Mouse (Mus musculus) forelimb bud, embryonic 11.5 days (tissue): ENCODE data around the gene 1300017J02Rik.

Experiments
- DNase-seq: peaks from one replicate; pipeline ENCODE4 v3.0.0-alpha.2; 2012; ENCODE audit warnings: low read depth, low spot score

Gene 1300017J02Rik

GRCm38 (mm10) chr9:103274819-103275218 lies 30.1 kb downstream of the 1300017J02Rik start:
- no peak for DNase-seq

GRCm38 (mm10) chr9:103271104-103271503 lies 33.8 kb downstream of the 1300017J02Rik start:
- DNase-seq = no peak

- DNase-seq = no peak
Observed at GRCm38 (mm10) chr9:103265778-103266177, 39.1 kb downstream of the 1300017J02Rik start.

DNA sequence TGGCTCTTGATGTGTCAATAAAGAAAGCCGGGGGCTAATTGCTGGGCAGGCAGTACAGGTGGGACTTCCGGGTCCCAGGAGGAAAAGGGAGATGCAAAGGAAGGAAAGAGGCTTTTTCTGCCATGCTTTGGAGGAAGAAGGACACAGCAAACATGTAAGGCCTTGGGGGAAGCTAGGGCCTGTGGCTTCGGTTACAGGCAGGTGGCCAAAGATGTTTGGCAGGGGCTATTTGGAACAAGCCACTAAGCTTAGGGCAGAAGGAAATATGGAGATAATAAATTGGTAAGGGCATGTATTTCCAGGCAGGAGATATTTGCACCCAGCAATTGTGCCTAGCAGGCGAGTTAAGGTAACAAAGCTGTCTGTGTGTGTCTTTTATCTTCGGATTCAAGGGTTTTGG lies 52.0 kb downstream of the 1300017J02Rik start:
- no peak for DNase-seq

- DNase-seq = no peak
Observed at GRCm38 (mm10) chr9:103248618-103249017, 56.3 kb downstream of the 1300017J02Rik start.

DNA sequence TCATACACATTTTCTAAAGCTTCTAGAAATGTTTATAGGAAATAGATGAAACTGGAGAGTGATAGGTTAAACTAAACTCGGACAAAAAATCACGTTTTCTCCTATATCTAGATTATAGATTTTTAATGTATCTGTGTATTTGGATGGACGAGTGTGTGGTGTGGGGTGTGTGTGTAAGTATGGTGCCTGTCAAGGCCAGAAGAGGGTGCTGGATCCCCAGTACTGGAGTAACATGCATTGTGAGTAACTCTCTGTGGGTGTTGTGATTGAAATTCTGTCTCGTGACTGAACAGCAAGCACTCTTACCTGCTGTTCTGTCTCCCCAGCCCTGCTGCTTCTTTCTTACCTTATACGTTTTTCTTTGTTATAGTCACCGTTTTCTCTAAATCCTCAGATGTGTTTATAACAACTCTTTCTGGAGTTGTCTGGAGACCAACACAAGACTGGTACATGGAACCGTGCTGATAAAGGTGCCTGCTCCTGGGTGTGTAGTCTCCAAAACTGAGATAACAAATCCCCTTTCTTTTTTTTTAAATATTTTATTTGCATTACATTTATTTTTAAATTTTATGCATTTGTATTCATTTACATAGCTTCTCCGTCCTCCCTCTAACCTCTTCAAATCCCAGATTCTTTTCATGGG lies 58.2 kb downstream of the 1300017J02Rik start:
- no peak for DNase-seq

DNA sequence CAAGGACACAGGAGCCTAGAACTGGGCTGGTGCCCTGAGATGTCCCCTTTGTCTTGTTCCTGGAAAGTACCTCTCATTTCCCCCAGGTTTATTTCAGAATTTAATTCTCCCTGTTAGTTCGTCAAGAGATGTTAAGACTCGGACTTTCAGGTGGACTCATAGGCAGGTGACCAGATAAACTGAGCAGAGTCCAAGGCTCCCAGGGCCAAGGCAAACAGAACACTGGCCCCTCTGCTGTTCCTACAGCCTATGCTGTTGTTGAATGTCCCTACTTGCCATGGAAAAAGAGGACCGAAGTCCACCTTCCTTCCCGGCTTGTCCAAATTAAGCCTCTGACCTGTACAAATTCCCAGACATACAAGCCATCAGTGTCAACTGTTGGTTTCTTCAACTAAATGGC lies 61.2 kb downstream of the 1300017J02Rik start:
- DNase-seq = no peak

GRCm38 (mm10) chr9:103241206-103241605 lies 63.7 kb downstream of the 1300017J02Rik start:
- DNase-seq = no peak

DNA sequence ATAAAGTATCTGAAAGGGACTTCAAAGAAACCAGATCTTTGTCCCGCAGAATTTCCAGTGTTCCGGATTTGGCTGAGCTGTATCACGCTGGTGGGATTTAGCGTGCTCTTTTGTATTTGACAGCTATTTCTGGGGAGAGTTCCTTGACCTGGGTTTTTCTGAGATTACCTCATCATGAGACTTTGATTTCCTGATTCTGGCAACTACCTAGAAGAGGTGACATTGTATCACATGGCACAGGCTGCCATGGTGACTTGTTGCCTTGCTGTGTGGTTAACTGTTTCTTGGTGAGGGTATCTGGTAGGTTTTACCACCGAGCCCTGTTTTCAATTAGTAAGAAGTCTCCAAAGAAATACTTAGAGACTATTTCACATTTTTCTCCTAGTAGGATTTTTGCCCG lies 65.4 kb downstream of the 1300017J02Rik start:
- DNase-seq = no peak

DNA sequence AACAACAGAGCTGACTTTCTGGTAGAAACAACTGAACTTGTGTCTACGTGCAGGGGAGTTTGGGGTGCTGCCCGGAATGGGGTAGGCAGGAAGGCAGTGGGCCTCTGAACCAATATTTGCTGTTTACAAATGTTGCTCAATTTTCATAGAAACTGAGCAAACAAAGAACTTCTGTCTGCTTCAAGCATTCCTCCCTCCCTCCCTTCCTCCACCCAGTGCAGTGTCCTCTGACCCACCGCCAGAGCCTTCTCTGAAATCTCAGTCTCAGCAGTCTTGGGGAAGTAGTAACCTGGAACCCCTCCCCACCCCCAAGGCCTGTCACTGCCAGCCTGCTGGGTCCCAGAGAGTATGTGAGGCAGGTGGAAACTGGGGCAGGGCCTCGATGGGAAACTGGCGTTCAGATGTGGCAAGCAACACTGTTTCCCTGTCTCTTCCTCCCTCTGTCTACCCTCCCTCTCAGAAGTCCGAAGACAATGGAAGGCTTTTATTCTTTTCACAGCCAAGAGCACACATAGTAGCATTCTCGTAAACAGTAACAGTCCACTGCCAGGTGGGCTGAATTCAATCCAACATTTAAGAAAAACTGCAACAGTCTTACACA lies 70.2 kb downstream of the 1300017J02Rik start:
- DNase-seq = no peak

GRCm38 (mm10) chr9:103234059-103234458 lies 70.8 kb downstream of the 1300017J02Rik start:
- DNase-seq = no peak

DNA sequence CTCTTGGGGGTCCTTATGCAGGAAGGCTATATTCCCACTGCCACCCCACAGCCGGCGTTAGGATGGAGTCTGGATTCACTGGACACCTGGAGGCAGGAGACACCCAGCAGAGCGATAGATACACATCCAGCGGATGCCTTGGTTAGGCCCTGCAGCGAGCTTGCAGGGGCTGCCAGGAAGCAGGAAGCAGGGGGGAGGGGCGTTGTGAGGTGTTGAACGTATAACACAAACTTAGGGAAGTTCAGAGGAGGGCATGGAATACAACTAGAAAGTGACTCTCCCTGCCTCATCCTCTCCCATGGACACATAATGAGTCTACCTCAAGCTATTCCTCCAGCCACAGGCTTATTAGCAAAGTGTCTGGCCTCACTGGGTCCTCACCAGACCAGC lies 71.9 kb downstream of the 1300017J02Rik start:
- no peak for DNase-seq

DNA sequence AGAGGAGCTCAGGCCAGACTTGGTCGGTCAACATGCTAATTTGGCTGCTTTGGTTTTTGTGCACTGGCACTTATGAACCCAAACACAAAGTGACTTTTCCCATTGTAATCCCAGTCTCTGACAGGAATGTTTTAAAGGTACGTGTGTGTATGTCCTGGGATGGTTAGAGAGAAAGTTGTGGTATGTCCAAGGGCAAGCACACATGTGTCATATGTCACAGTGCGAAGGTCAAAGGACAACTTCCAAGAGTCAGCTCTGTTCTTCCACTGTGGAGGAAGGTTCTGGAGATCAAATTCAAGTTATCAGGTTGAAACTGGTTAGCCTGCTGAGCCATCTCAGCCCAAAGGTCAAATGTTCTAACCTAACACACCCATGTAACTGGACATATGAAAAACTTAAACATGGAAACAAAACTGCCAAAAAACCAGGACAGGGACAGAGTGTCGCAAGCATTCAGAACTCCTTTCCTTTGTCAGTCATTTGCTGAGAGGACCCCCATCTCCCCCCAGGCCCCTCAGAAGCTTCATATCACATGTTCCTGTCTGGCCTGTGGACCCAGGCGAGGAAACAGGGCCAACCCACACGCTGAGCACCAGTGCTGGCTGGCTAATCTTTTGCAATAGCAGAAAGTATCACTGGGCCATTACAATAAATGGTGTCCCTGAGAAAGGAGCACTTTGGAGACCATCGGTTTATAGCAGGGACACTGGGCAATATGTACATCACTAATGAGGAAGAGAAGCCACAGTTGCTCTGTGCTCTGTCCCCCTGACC lies 72.5 kb downstream of the 1300017J02Rik start:
- DNase-seq = no peak

DNA sequence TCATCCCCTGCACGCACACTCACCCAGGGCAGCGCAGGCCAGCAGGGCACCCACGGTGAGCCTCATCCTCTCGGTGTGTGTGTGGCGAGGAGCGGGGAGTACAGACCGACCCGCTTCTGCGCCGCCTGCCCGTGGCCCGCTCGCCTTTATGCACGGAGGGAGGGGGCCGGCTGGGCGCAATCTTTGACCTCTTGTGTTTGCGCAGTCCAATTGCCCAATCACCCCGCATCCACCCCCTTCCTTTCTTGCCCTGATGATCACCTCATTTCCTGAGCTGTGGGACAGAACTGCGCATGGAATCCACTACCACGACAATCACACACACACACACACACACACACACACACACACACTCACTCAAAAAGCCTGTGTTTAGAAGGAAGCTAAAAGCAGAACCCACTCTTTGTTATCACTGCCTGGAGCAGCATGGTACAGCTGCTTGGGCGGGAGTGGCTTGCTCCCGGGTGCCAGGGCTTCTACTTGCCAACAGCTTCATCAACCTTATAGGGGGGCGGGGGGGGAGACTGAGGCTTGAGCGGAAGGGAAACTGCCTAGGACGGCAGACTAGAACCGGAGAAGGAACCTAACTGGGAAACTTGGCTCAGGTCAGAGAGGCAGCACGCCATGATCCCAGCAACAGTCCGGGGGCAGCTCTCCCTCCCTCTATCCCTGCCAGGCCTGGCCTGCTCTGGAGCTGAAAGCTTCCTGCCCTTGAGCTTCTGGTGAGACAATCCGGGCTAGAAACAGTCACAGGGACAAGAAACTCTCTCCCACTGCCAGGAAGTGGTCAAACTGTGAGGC lies 74.5 kb downstream of the 1300017J02Rik start, which contains the start of the genes Gm20425 and Trf:
TSS of gene Gm20425 (minus strand) at position 157 of the 801 bp plus-strand sequence.
TSS of gene Trf (minus strand) at position 294 of the 801 bp plus-strand sequence.
- DNase-seq = no peak

- DNase-seq = no peak
Observed at GRCm38 (mm10) chr9:103229037-103229867, 75.6 kb downstream of the 1300017J02Rik start.

- DNase-seq = no peak
Observed at GRCm38 (mm10) chr9:103228370-103229003, 76.4 kb downstream of the 1300017J02Rik start.

- DNase-seq = no peak
Observed at GRCm38 (mm10) chr9:103227760-103228159, 77.1 kb downstream of the 1300017J02Rik start.

DNA sequence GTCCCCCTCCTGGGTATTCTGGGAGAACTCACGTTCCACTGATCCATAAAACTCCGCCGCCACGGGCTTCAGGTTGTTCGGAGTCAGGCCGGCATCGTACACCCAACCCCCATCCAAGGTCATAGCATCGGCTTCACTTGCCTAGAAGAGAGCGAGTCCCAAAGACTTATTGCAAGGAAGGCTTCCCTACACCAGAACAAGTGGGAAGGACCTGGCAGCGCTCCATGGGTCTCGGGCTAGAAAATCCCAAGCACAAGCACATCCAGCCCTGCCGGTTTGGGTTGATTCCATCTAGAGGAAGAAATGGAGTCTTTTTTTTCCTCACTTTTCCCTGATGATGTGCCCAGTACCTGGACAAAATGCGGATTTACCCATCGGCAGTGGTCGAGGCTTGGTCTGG lies 78.1 kb downstream of the 1300017J02Rik start:
- no peak for DNase-seq

- DNase-seq = no peak
Observed at GRCm38 (mm10) chr9:103225464-103225863, 79.4 kb downstream of the 1300017J02Rik start.

DNA sequence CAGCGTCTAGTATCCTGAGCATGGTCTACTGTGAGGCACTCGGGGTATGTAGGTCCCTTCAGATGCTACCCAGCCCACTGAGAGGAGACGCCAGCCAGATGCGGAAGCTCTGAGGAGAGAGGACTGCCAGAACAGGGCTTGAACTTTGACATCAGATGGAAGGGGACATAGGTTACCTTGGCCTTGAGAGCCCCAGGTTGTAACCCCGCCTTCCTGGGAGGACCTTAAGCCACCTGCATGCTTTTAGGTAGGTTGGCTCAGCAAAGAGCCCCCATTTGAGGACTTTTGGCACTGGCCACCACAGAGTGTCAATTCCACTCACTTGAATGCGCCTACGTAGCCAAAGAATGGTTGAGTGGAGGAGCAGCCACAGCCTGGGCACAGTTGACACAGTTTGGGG lies 80.2 kb downstream of the 1300017J02Rik start:
- no peak for DNase-seq
